Comparison of ENCODE assay signal across 8 mouse cellular contexts in genomic region chr4:133545272-133546231, GRCm38 (mm10). TPM values are rescaled to one million over a fixed set of nuclear protein-coding genes. Genes with fewer than 3 reads are reported as not detected.
DNase-seq lines count a peak whose midpoint lies in the region; ATAC-seq lines count a peak whose summit lies in the region.

Gene Nudc (minus strand): TSS chr4:133545996.

- H3K27ac ChIP-seq in heart, embryonic 10.5 days: peak within 1 kb of the TSS; percentile 94
- peak within 1 kb of the TSS; percentile 79 for H3K27ac ChIP-seq in kidney, embryonic 15.5 days

- under 1% methylated on average over 76 of the region's 77 CpGs for WGBS in heart, embryonic 10.5 days
- under 1% methylated on average over 65 of the region's 77 CpGs for WGBS in kidney, embryonic 15.5 days

- peak; percentile 95 to 96 for DNase-seq in B cell, adult 2 months
- peak; percentile 98 for DNase-seq in brain, adult 2 months (ENCODE audit: low read depth, low spot score)
- peak; percentile 99 for DNase-seq in heart, embryonic 10.5 days (ENCODE audit: low spot score)
- DNase-seq in liver: peak; percentile 96
- DNase-seq in spleen, postnatal 4 days (ENCODE audit: low spot score in 2 of 2): peak; percentile 94 to 96

- peak within 1 kb of the TSS; percentile 74 for H3K4me2 ChIP-seq in kidney, embryonic 15.5 days

- peak within 1 kb of the TSS; percentile 98 for H3K4me3 ChIP-seq in heart, embryonic 10.5 days
- peak within 1 kb of the TSS; percentile 98 for H3K4me3 ChIP-seq in kidney, embryonic 15.5 days (replicated peaks)

- H3K36me3 ChIP-seq in heart, embryonic 10.5 days: peaks cover 31% of the 10 kb centered on the region
- peaks cover 39% of the 10 kb centered on the region for H3K36me3 ChIP-seq in kidney, embryonic 15.5 days

- peak; percentile 99 for ATAC-seq in erythroblast, adult 5-6 weeks (replicated peaks; ENCODE audit: low FRiP score, poor library complexity, severe bottlenecking)
- peak; percentile 98 for ATAC-seq in kidney, embryonic 15.5 days (replicated peaks; ENCODE audit: low FRiP score)
- peak; percentile 100 for ATAC-seq in monocyte, adult 5-6 weeks (replicated peaks; ENCODE audit: insufficient number of reproducible peaks, low FRiP score, low TSS enrichment, poor library complexity, severe bottlenecking)

- H3K27me3 ChIP-seq in heart, embryonic 10.5 days (ENCODE audit: insufficient read depth, poor library complexity, severe bottlenecking): no peaks in the 10 kb centered on the region
- H3K27me3 ChIP-seq in kidney, embryonic 15.5 days: no peaks in the 10 kb centered on the region

- H3K9ac ChIP-seq in kidney, embryonic 15.5 days: peak within 1 kb of the TSS; percentile 95

- no peaks in the 10 kb centered on the region for H3K9me3 ChIP-seq in heart, embryonic 10.5 days
- no peaks in the 10 kb centered on the region for H3K9me3 ChIP-seq in kidney, embryonic 15.5 days (replicated peaks)

- H3K4me1 ChIP-seq in heart, embryonic 10.5 days: peaks cover 18% of the 10 kb centered on the region
- H3K4me1 ChIP-seq in kidney, embryonic 15.5 days: peaks cover 23% of the 10 kb centered on the region

RNA-seq across cellular contexts. Expression of gene Nudc, which starts in this region (rescaled TPM):
- 31.5 and 51.8 TPM in 2 replicates for total RNA-seq in erythroblast, adult 5-6 weeks (2015; ENCODE audit: low replicate concordance)
- total RNA-seq in erythroblast, adult 5-6 weeks (2017; ENCODE audit: low replicate concordance): 35.4 and 80.4 TPM in 2 replicates
- 328 and 420 TPM in 2 replicates for polyA plus RNA-seq in heart, embryonic 10.5 days (2016; fragmentation: Nextera tagmentation; extraction: Ambion mirVana)
- 334 and 359 TPM in 2 replicates for polyA plus RNA-seq in kidney, embryonic 15.5 days (2015; fragmentation: Nextera tagmentation; extraction: Ambion mirVana)
- 88.6 to 116 TPM (median 99.8 TPM) in 3 replicates for total RNA-seq in monocyte, adult 5-6 weeks (2017)

Comparison
In these comparisons a context has a peak if more than half of its experiments do, and no peak if none do; other contexts are left out.
1. Peak in every context shown above with its lines: DNase-seq, ATAC-seq, H3K4me3 ChIP-seq and H3K27ac ChIP-seq.